Mouse (Mus musculus) hematopoietic multipotent progenitor cell, adult 10-12 weeks (in vitro differentiated cells): ENCODE results near the gene Ppp1r26. TPM values are rescaled to one million over a fixed set of nuclear protein-coding genes. Genes with fewer than 3 reads are reported as not detected.

Experiments
- polyA plus RNA-seq: library from polyadenylated mRNA; stranded (reverse); fragments of >175 nt; gene quantifications from 2 replicates; pipeline ENCODE4 v1.2.3, GENCODE M21; 2012; ENCODE audit warnings: low replicate concordance

Gene Ppp1r26
- 0.18 and 0.24 TPM in 2 replicates for polyA plus RNA-seq

GRCm38 (mm10) chr2:28446515-28447314 is at the start of gene Ppp1r26:
Gene Ppp1r26 (plus strand): TSS chr2:28446800.

GRCm38 (mm10) chr2:28465836-28466518 is 19.4 kb downstream of the Ppp1r26 start, which contains the start of gene 1700007K13Rik:
Gene 1700007K13Rik (minus strand): TSS chr2:28466332.

GRCm38 (mm10) chr2:28467860-28468485 is 21.4 kb downstream of the Ppp1r26 start, which contains the start of gene Mrps2:
Gene Mrps2 (plus strand): TSS chr2:28468066.

GRCm38 (mm10) chr2:28496671-28497070 is 50.1 kb downstream of the Ppp1r26 start, which contains the start of gene Gbgt1:
Gene Gbgt1 (plus strand): TSS chr2:28496891.

Other genes starting within 250 kb of the Ppp1r26 start
- gene 1700007K13Rik, start 19.5 kb downstream of the Ppp1r26 start, polyA plus RNA-seq: not detected in 2 replicates
- gene Mrps2, start 21.3 kb downstream of the Ppp1r26 start, polyA plus RNA-seq: 19.1 and 30.2 TPM in 2 replicates
- 2.6 and 2.7 TPM in 2 replicates for gene Gbgt1, start 50.1 kb downstream of the Ppp1r26 start, polyA plus RNA-seq
- 0.44 TPM in 1 of 2 replicates, not detected in the other for gene Gm10134, start 59.3 kb downstream of the Ppp1r26 start, polyA plus RNA-seq
- 31.7 and 33.8 TPM in 2 replicates for gene Ralgds, start 66.3 kb downstream of the Ppp1r26 start, polyA plus RNA-seq
- gene Cel, start 116.6 kb downstream of the Ppp1r26 start, polyA plus RNA-seq: 0.48 TPM in 1 of 2 replicates, not detected in the other
- gene Gtf3c5, start 137.0 kb downstream of the Ppp1r26 start, polyA plus RNA-seq: 6.3 and 11.3 TPM in 2 replicates
- 2.2 and 37.9 TPM in 2 replicates for gene Gfi1b, start 175.2 kb downstream of the Ppp1r26 start, polyA plus RNA-seq
- gene Tsc1, start 194.4 kb downstream of the Ppp1r26 start, polyA plus RNA-seq: 3.1 and 7.3 TPM in 2 replicates